ENCODE assay signal across 11 mouse cellular contexts in the genomic region with DNA sequence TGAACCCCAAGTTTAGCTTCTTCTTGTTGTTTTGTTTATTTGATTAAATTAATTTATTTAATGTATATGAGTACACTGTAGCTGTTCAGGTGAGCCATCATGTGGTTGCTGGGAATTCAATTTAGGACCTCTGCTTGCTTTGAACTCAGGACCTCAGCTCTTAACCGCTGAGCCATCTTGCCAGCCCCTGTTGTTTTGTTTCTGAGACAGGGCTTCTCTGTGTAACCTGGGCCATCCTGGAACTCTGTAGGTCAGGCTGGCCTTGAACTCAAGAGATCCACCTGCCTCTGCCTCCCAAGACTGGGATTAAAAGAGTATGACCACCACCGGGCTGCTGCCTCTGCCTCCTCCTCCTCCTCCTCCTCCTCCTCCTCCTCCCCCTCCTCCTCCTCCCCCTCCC.
A peak's percentile ranks its signal among the peaks of the same experiment; 100 is the strongest.
DNase-seq lines count a peak whose midpoint lies in the region; ATAC-seq lines count a peak whose summit lies in the region.
"Had no signal": no experiment of that assay in that cellular context is flagged by ENCODE, and none has a peak within 500 bp of the region (broad histone marks: within the 10 kb centered on the region; RNA-seq: fewer than 3 reads in every experiment).

No protein-coding gene starts in this region.

- no peaks in the 10 kb centered on the region for H3K9me3 ChIP-seq in heart, embryonic 12.5 days (replicated peaks)
- no peaks in the 10 kb centered on the region for H3K9me3 ChIP-seq in neural tube, embryonic 13.5 days
- H3K9me3 ChIP-seq in neural tube, embryonic 15.5 days (replicated peaks) = no peaks in the 10 kb centered on the region
- H3K9me3 ChIP-seq in liver, embryonic 11.5 days (ENCODE audit: control insufficient read depth, low read length) = no peaks in the 10 kb centered on the region; the same call in 1 of the 2 replicates
- H3K9me3 ChIP-seq: intestine, embryonic 15.5 days had no signal

- no peaks in the 10 kb centered on the region for H3K27me3 ChIP-seq in heart, embryonic 12.5 days (replicated peaks)
- no peaks in the 10 kb centered on the region for H3K27me3 ChIP-seq in neural tube, embryonic 13.5 days
- H3K27me3 ChIP-seq in neural tube, embryonic 15.5 days (replicated peaks) = no peaks in the 10 kb centered on the region
- no peaks in the 10 kb centered on the region for H3K27me3 ChIP-seq in liver, embryonic 11.5 days (replicated peaks; ENCODE audit: control insufficient read depth, insufficient read depth, low read length)

- H3K4me2 ChIP-seq in heart, embryonic 12.5 days = peak overlapping the region; percentile 11
- no peak overlapping the region for H3K4me2 ChIP-seq in neural tube, embryonic 13.5 days
- H3K4me2 ChIP-seq in neural tube, embryonic 15.5 days = no peak overlapping the region
- peak overlapping the region; percentile 47; the same call in 1 of the 2 replicates for H3K4me2 ChIP-seq in liver, embryonic 11.5 days
- H3K4me2 ChIP-seq: intestine, embryonic 15.5 days had no signal

- intact Hi-C loops in heart, postnatal 14 days (cut with DNase I) = no loop called here
- intact Hi-C loops in left cerebral cortex, postnatal 10 days (cut with DNase I) = no loop called here

- peaks cover 26% of the 10 kb centered on the region for H3K4me1 ChIP-seq in heart, embryonic 12.5 days (replicated peaks)
- peaks cover 18% of the 10 kb centered on the region for H3K4me1 ChIP-seq in neural tube, embryonic 13.5 days (replicated peaks)
- H3K4me1 ChIP-seq in neural tube, embryonic 15.5 days = peaks cover 17% of the 10 kb centered on the region
- peaks cover 8% of the 10 kb centered on the region; the same call in 1 of the 2 replicates for H3K4me1 ChIP-seq in liver, embryonic 11.5 days (replicated peaks; ENCODE audit: control insufficient read depth, insufficient read depth, low read length)

- peak overlapping the region; percentile 84 for H3K27ac ChIP-seq in heart, embryonic 12.5 days (ENCODE audit: poor library complexity, severe bottlenecking)
- H3K27ac ChIP-seq in neural tube, embryonic 13.5 days (replicated peaks) = 0 out of 2 replicates have a peak overlapping the region, but pooled peaks have one; percentile 23
- H3K27ac ChIP-seq in neural tube, embryonic 15.5 days (replicated peaks) = no peak overlapping the region
- H3K27ac ChIP-seq in liver, embryonic 11.5 days (ENCODE audit: low read depth, low read length) = peak overlapping the region; percentile 8; the same call in 1 of the 2 replicates
- H3K27ac ChIP-seq: intestine, embryonic 15.5 days; kidney, postnatal 0 days had no signal

- H3K4me3 ChIP-seq in heart, embryonic 12.5 days = 0 out of 2 replicates have a peak overlapping the region, but pooled peaks have one; percentile 1
- no peak overlapping the region for H3K4me3 ChIP-seq in neural tube, embryonic 13.5 days
- H3K4me3 ChIP-seq in neural tube, embryonic 15.5 days (replicated peaks) = no peak overlapping the region
- no peak overlapping the region for H3K4me3 ChIP-seq in liver, embryonic 11.5 days (ENCODE audit: low read depth, low read length)
- H3K4me3 ChIP-seq: erythroblast, embryonic 14.5 days; intestine, embryonic 15.5 days had no signal

- H3K36me3 ChIP-seq in heart, embryonic 12.5 days = peaks cover 13% of the 10 kb centered on the region
- no peaks in the 10 kb centered on the region for H3K36me3 ChIP-seq in neural tube, embryonic 13.5 days
- no peaks in the 10 kb centered on the region for H3K36me3 ChIP-seq in neural tube, embryonic 15.5 days
- peaks cover 10% of the 10 kb centered on the region; the same call in 1 of the 2 replicates for H3K36me3 ChIP-seq in liver, embryonic 11.5 days (ENCODE audit: control insufficient read depth, insufficient read depth, low read length)
- H3K36me3 ChIP-seq: intestine, embryonic 15.5 days had no signal

- ATAC-seq in heart, embryonic 12.5 days (ENCODE audit: insufficient number of reproducible peaks, low FRiP score) = no peak
- no peak for ATAC-seq in neural tube, embryonic 13.5 days (ENCODE audit: low read depth)
- ATAC-seq in neural tube, embryonic 15.5 days (ENCODE audit: low FRiP score) = no peak
- no peak for ATAC-seq in liver, embryonic 11.5 days (replicated peaks; ENCODE audit: low FRiP score)
- ATAC-seq: CD4-positive, CD25-positive, alpha-beta regulatory T cell, adult 4 months had no signal

- no peak overlapping the region for H3K9ac ChIP-seq in heart, embryonic 12.5 days
- H3K9ac ChIP-seq in neural tube, embryonic 13.5 days = no peak overlapping the region
- H3K9ac ChIP-seq in neural tube, embryonic 15.5 days (replicated peaks) = no peak overlapping the region
- no peak overlapping the region for H3K9ac ChIP-seq in liver, embryonic 11.5 days (ENCODE audit: low read depth, low read length)
- H3K9ac ChIP-seq: intestine, embryonic 15.5 days had no signal

- no peak for DNase-seq in heart, postnatal 14 days
- DNase-seq in liver, embryonic 11.5 days (ENCODE audit: low spot score) = no peak
- no peak for DNase-seq in left cerebral cortex, postnatal 10 days (ENCODE audit: extremely low spot score in 1 of 2, low spot score in 2 of 2)
- no peak for DNase-seq in kidney, postnatal 10 days

- WGBS in heart, embryonic 12.5 days = 64% methylated on average over 2 of the region's 2 CpGs
- 80% methylated on average over 2 of the region's 2 CpGs for WGBS in neural tube, embryonic 13.5 days
- 78% methylated on average over 2 of the region's 2 CpGs for WGBS in neural tube, embryonic 15.5 days
- WGBS in liver, embryonic 11.5 days = 65% methylated on average over 2 of the region's 2 CpGs

Comparison
In these comparisons a context has a peak if more than half of its experiments do, and no peak if none do; other contexts are left out.
1. H3K4me2 ChIP-seq: peak in heart, embryonic 12.5 days (single experiment) and liver, embryonic 11.5 days (single experiment); none in neural tube, embryonic 13.5 days (single experiment) and neural tube, embryonic 15.5 days (single experiment).